Mouse (Mus musculus) limb, embryonic 13.5 days (tissue): Measurements from ENCODE around the gene Gm11437. TPM values are rescaled to one million over a fixed set of nuclear protein-coding genes. Genes with fewer than 3 reads are reported as not detected.

Experiments used
- ATAC-seq: fragments of 200-750 bp; cut with Nextera tagmentation; 2 replicates; pipeline ENCODE4 v1.8.0; 2017; ENCODE audit warnings: low read depth, moderate number of reproducible peaks, moderate TSS enrichment; ENCODE audit not compliant: low FRiP score
- H3K27ac ChIP-seq: fragments of 300-500 bp; sonication (generic); 2 replicates; pipeline ENCODE4 v1.5.1; 2015; ENCODE audit warnings: inconsistent platforms, mild to moderate bottlenecking, moderate library complexity
- H3K27me3 ChIP-seq: fragments of 300-500 bp; sonication (generic); 2 replicates; pipeline ENCODE4 v1.6.1; 2015; ENCODE audit warnings: mild to moderate bottlenecking, inconsistent platforms
- H3K36me3 ChIP-seq: fragments of 300-500 bp; sonication (generic); 2 replicates; pipeline ENCODE4 v1.6.1; 2015; ENCODE audit warnings: inconsistent platforms, mild to moderate bottlenecking, moderate library complexity
- H3K4me1 ChIP-seq: fragments of 300-500 bp; sonication (generic); 2 replicates; pipeline ENCODE4 v1.6.1; 2015; ENCODE audit warnings: inconsistent platforms
- H3K4me2 ChIP-seq: fragments of 300-500 bp; sonication (generic); replicated peaks from 2 replicates; pipeline ENCODE4 v1.6.1; 2015; ENCODE audit warnings: inconsistent platforms, mild to moderate bottlenecking, moderate library complexity
- H3K4me3 ChIP-seq: fragments of 300-500 bp; sonication (generic); 2 replicates; pipeline ENCODE4 v1.5.1; 2015; ENCODE audit warnings: moderate library complexity, mild to moderate bottlenecking, inconsistent platforms
- H3K9ac ChIP-seq: fragments of 300-500 bp; sonication (generic); 2 replicates; pipeline ENCODE4 v1.6.1; 2015; ENCODE audit warnings: mild to moderate bottlenecking, inconsistent platforms
- H3K9me3 ChIP-seq: fragments of 300-500 bp; sonication (generic); 2 replicates; pipeline ENCODE4 v1.6.1; 2016; ENCODE audit warnings: inconsistent platforms
- WGBS: fragments of 180-500 bp; shearing (Covaris S2); methylation state at CpG from one replicate; pipeline ENCODE4 v1.1.7; 2015; 5-methylcytosine and 5-hydroxymethylcytosine counted together
- polyA plus RNA-seq: library from polyadenylated mRNA; unstranded; fragments of >200 nt; fragmentation: Nextera tagmentation; extraction: Ambion mirVana; gene quantifications from 2 replicates; pipeline ENCODE4 v1.2.1, GENCODE M21; 2015

Gm11437 gene
- polyA plus RNA-seq, 1 experiment from 2014 or later, result not detected

DNA sequence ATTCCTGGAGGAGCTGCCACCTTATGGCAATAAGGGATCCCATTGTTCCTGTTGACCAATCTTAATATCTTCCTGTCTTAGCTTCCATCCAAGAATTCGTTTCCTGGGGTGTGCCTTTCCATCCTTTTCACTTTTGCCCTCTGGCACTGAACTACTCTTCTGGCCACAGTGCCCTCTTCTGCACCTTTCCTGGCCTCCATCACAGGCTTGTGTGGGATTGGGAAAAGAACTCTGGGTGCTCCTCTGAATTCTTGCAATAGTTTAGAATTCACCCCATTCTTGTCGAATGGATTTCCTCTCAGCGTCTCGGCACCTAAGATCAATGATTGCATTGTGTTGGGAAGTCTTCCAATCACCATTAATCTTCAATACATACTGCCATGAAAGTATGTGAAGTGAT, 11.3 kb upstream of the Gm11437 start:
- Histone ChIP-seq H3K27ac (no peak overlapping the region), H3K36me3 (no peaks in the 10 kb centered on the region), H3K4me2 (peak overlapping the region; percentile 78), H3K27me3 (no peaks in the 10 kb centered on the region), H3K4me3 (peak overlapping the region; percentile 78), H3K9me3 (no peaks in the 10 kb centered on the region), H3K4me1 (peaks cover 19% of the 10 kb centered on the region), H3K9ac (peak overlapping the region; percentile 84)
- ATAC-seq, result no peak
- WGBS, result 39% methylated on average over 4 of the region's 4 CpGs

DNA sequence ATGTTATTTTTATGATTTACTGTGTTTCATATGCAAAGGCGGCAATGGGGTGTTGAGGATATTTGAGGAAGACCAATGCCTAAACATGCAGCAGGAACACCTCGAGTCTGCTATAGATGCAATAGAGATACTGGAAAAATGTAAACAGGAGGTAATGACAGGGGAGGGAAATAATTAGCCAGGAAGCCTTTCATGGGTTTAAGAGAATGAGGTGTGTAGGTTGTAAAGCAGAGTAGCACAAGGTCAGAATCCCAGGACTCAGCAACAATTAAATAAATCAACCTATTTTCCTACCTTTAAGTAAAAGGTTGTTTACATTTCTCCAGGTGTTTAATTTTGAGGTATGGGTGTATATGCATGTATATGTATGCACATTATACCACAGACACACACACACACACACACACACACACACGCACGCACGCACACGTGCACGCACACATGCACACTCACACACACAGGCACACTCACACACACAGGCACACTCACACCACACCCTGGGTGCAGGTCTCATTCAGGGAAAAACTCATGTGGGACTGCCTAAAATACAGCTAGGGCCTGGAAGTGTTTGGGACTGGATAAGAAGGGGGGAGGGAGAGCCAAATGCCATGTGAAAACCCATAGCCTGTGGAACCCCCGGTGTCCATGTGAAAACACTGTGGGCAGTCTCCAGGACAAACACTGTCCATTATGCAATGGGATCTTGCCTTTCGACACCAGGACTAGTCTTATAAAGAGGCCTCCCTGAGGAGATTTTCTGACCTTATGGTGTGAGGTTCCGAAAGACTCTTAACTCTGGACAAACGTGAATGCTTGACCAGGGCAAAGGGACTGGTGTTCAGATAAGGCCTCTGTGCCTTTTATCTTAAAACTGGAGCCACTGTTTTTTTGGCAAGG, 5.5 kb upstream of the Gm11437 start:
- H3K4me1 ChIP-seq, result no peaks in the 10 kb centered on the region
- H3K27ac ChIP-seq, result no peak overlapping the region
- H3K9me3 ChIP-seq, result no peaks in the 10 kb centered on the region
- no peak overlapping the region for H3K4me2 ChIP-seq
- 71% methylated on average over 11 of the region's 11 CpGs for WGBS
- ATAC-seq, result no peak
- H3K36me3 ChIP-seq, result no peaks in the 10 kb centered on the region
- H3K4me3 ChIP-seq, result no peak overlapping the region
- H3K27me3 ChIP-seq, result no peaks in the 10 kb centered on the region
- no peak overlapping the region for H3K9ac ChIP-seq

DNA sequence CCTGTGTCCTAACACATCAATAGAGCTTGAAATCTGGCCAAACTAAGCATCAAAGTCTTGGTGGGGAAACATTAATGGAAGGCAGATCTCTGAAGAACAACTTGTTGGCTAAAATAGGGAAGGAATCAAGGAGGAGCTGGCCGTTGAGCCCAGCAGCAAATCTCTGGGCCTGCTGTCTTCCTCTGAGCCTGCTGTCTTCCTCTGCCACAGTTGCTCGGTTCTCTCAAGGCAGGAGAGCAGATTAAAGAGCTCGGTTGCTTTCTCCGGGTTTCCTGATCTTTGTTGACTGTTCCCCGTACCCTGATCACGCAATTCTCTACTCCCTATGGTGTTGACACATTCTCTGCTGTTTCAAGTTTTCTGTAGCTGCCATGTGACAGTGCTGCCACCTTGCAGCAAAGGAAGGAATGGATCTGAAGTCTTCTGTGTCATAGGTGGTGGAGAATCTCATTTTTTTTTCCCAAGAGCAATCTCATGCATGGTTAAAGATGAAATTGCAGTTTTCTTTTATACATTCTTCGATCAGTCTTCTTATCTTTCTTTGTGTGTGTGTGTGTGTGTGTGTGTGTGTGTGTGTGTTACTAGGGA, 1.5 kb upstream of the Gm11437 start:
- no peak overlapping the region for H3K9ac ChIP-seq
- ATAC-seq, result no peak
- H3K27me3 ChIP-seq, result no peaks in the 10 kb centered on the region
- H3K27ac ChIP-seq, result no peak overlapping the region
- H3K4me2 ChIP-seq, result no peak overlapping the region; the same call in 1 of the 2 replicates
- H3K4me3 ChIP-seq, result no peak overlapping the region
- H3K9me3 ChIP-seq, result no peaks in the 10 kb centered on the region
- no peaks in the 10 kb centered on the region for H3K36me3 ChIP-seq
- 31% methylated on average over 7 of the region's 7 CpGs for WGBS
- H3K4me1 ChIP-seq, result no peaks in the 10 kb centered on the region

DNA sequence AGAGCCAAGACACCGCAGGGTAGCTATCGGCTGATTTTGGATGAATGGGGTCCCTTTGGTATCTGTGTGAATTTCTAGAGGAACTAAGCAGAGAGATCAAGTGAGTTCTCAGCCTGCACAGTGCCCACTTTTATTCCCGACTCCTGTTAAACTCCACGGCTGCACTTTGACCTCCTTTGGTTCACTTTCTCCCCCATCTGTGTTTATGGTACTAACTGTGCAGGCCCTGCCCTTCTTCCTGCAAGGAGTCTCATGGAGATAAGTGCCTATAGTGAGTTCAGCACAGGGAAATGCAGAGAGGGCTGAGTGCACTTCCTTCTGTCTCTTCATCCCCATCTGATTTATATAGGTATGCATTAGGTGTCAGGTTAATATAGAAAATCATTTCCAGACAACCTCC, 2.7 kb downstream of the Gm11437 start:
- H3K4me3 ChIP-seq, result no peak overlapping the region
- no peak overlapping the region for H3K4me2 ChIP-seq
- no peaks in the 10 kb centered on the region for H3K27me3 ChIP-seq
- 61% methylated on average over 4 of the region's 4 CpGs for WGBS
- no peak overlapping the region for H3K9ac ChIP-seq
- no peak for ATAC-seq
- H3K36me3 ChIP-seq, result no peaks in the 10 kb centered on the region
- H3K4me1 ChIP-seq, result no peaks in the 10 kb centered on the region
- no peaks in the 10 kb centered on the region for H3K9me3 ChIP-seq
- H3K27ac ChIP-seq, result no peak overlapping the region

DNA sequence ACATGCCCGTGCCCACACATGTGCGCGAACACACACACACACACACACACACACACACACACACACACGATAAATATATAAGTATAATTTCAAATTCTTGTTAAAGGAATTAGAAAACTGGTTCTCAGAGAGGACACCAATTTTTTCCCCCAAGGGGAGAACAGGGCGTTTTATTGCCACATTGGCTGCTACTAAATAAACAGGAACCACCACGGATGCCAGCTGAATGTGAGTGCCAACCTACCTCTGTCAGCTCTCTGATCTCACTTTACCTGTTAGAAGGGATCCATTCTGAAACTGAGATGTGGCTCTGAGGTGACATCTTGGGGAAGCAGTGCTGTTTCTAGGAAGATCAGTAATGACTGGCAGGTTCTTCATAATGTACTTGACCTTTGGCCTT, 3.2 kb downstream of the Gm11437 start:
- no peak overlapping the region for H3K4me2 ChIP-seq
- no peaks in the 10 kb centered on the region for H3K4me1 ChIP-seq
- H3K27ac ChIP-seq, result no peak overlapping the region
- ATAC-seq, result no peak
- no peak overlapping the region for H3K4me3 ChIP-seq
- no peaks in the 10 kb centered on the region for H3K36me3 ChIP-seq
- 81% methylated on average over 6 of the region's 6 CpGs for WGBS
- no peaks in the 10 kb centered on the region for H3K27me3 ChIP-seq
- H3K9ac ChIP-seq, result no peak overlapping the region
- H3K9me3 ChIP-seq, result no peaks in the 10 kb centered on the region

DNA sequence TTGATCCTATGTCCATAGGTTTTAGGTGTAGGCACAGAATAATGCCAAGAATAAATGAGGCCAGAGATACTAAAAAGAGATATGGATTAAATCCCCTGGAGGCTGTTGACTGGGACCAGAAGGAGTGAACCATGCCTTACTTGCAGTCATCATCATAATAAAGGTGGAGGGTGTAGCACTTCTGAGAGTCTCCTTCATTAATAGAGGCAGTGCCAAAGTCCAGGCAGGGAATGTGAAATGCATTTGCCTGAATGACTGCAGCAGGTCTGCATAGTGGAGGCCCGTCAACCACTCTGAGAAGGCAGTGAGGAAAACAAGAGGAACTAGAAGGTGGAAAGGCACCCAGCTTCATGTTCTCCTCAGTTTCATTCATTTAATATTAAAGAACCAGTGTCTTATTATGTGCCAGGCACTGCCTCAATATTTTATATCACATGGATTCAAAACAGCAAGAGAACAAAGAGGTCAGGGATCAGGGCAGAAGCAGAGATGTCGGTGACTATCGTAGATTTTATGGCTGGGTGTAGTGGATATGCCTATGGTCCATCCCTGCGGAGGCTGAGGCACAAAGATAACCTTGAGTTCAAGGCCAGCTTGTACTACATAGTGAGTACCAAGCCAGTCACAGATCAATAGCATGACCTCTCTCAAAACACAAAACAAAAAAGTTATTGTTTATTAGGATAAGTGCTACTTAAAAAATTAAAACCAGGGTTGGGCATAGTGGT, 10.6 kb downstream of the Gm11437 start:
- Histone ChIP-seq H3K27me3 (no peaks in the 10 kb centered on the region), H3K4me1 (no peaks in the 10 kb centered on the region), H3K4me2 (no peak overlapping the region), H3K9ac (no peak overlapping the region), H3K36me3 (no peaks in the 10 kb centered on the region), H3K9me3 (no peaks in the 10 kb centered on the region), H3K4me3 (no peak overlapping the region), H3K27ac (no peak overlapping the region)
- no peak for ATAC-seq
- 86% methylated on average over 4 of the region's 4 CpGs for WGBS

DNA sequence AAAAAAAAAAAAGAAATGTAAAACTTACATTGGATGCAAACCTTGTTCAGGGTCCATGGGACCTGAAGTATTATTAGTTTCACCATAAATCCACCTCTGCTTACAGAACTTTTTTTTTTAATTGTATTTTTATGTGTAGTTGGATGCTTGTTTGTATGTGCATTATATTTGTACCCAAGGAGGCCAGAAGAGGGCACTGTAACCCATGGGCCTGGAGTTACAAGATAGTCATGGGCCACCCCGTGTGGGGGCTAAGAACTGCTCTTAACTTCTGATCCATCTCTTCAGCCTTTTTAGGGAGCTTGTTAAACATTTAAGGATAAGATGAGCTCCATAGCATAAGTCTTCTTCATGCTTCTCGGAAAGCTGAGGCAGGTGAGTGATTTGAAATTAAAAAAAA, 16.4 kb downstream of the Gm11437 start:
- no peak overlapping the region for H3K27ac ChIP-seq
- no peak for ATAC-seq

DNA sequence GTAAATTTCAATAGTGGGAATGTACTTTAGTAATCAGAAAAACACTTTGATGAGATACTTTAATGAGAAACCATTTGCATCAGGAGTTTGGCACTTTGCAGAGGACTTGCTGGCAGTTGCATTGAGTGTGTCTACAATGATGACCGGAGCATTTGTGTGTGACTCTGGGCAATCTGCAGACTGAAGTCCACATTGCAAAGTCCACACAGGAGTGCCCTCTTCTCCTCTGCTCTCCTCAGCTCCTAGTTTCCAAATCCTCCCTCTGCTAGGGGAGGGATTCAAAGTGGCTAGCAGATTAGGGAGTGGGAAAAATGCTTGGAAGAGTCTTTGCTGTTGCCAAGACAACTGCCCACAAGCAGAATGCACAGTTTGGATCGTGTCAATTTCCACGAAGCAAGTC, 21.2 kb downstream of the Gm11437 start:
- H3K4me2 ChIP-seq, result no peak overlapping the region
- ATAC-seq, result no peak
- no peaks in the 10 kb centered on the region for H3K36me3 ChIP-seq
- no peak overlapping the region for H3K9ac ChIP-seq
- no peak overlapping the region for H3K27ac ChIP-seq
- no peaks in the 10 kb centered on the region for H3K27me3 ChIP-seq
- H3K4me3 ChIP-seq, result no peak overlapping the region
- H3K4me1 ChIP-seq, result no peaks in the 10 kb centered on the region
- H3K9me3 ChIP-seq, result no peaks in the 10 kb centered on the region
- 70% methylated on average over 3 of the region's 3 CpGs for WGBS

More for the DNA sequence above, 16.4 kb downstream of the Gm11437 start:
- WGBS, result 54% methylated on average over 2 of the region's 2 CpGs
- H3K36me3 ChIP-seq, result no peaks in the 10 kb centered on the region
- H3K4me3 ChIP-seq, result no peak overlapping the region
- H3K9ac ChIP-seq, result no peak overlapping the region
- no peak overlapping the region for H3K4me2 ChIP-seq
- H3K27me3 ChIP-seq, result no peaks in the 10 kb centered on the region
- H3K4me1 ChIP-seq, result no peaks in the 10 kb centered on the region
- H3K9me3 ChIP-seq, result no peaks in the 10 kb centered on the region

DNA sequence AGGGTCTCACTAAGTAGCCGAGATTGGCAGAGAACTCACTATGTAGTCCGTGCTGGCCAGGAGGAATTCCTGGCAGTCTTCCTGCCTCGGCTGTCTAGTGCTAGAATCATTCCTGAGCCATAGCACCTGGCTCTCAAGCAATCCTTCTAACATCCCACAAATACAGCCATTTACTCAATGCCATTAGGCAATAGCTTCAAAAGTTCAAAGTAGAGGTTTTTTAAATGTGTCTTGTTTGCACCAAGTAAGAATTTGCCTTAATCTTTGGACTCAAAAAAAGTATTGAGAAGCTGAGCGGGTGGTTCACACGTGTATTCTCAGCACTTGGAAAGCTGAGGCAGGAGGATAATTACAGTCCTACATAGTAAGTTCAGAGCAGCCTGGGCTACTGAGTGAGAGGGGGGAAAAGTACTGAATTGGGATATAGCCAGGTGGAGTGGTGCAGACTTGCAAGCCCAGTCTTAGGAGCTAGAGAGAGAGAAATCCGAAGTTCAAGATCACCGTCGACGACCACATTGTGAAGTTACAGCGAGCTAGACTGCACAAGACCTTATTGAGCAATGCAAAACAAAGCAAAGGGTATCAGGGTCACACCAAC, 22.0 kb downstream of the Gm11437 start:
- Histone ChIP-seq H3K4me1 (no peaks in the 10 kb centered on the region), H3K36me3 (no peaks in the 10 kb centered on the region), H3K9me3 (no peaks in the 10 kb centered on the region), H3K27ac (no peak overlapping the region), H3K4me3 (no peak overlapping the region), H3K4me2 (no peak overlapping the region), H3K27me3 (no peaks in the 10 kb centered on the region), H3K9ac (no peak overlapping the region)
- WGBS, result 73% methylated on average over 10 of the region's 10 CpGs
- ATAC-seq, result no peak

DNA sequence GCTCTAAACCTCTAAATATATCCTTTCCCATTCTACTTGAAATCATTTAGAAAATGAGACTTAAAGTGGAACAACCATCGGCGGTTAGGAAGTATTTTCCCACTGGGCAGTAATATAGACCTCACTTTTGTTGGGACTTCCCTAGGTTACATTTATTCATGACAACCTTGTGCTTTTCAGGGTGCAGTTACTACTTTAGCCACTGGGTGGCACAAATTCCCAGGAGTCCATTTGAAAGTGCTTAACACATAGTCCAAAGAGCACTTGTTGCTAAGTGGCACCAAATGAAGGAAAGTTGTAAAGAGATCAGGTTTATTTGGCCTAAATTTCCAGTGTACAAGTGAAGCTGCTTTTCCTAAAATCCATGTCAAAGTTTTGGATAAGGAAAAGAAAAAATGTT, 25.5 kb downstream of the Gm11437 start:
- no peak overlapping the region for H3K4me3 ChIP-seq
- WGBS, result 56% methylated on average over 2 of the region's 2 CpGs

DNA sequence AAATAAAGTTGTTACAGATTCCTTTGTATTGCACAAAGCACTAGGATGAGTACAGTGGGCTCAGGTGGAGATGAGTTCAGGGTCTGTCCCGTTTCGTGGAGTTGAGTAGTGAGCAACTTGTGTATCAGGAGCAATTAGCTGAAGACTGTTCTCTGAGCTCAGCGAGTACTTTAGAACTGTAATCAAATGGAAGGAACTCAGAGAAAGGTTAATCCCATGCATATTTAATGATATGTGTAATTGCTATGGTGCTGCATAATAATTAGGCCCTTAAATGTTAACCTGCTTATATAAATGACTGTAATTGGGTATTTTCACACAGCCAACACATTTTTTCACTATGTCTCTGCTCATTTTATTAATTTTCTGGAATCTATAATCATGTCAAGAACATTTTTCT, 30.8 kb downstream of the Gm11437 start:
- WGBS, result 80% methylated on average over 3 of the region's 3 CpGs
- H3K36me3 ChIP-seq, result no peaks in the 10 kb centered on the region
- no peak overlapping the region for H3K4me2 ChIP-seq

More for the DNA sequence above, 25.5 kb downstream of the Gm11437 start:
- H3K27me3 ChIP-seq, result no peaks in the 10 kb centered on the region
- no peak for ATAC-seq
- no peaks in the 10 kb centered on the region for H3K36me3 ChIP-seq
- no peaks in the 10 kb centered on the region for H3K4me1 ChIP-seq
- no peaks in the 10 kb centered on the region for H3K9me3 ChIP-seq
- no peak overlapping the region for H3K27ac ChIP-seq
- no peak overlapping the region for H3K4me2 ChIP-seq
- no peak overlapping the region for H3K9ac ChIP-seq

DNA sequence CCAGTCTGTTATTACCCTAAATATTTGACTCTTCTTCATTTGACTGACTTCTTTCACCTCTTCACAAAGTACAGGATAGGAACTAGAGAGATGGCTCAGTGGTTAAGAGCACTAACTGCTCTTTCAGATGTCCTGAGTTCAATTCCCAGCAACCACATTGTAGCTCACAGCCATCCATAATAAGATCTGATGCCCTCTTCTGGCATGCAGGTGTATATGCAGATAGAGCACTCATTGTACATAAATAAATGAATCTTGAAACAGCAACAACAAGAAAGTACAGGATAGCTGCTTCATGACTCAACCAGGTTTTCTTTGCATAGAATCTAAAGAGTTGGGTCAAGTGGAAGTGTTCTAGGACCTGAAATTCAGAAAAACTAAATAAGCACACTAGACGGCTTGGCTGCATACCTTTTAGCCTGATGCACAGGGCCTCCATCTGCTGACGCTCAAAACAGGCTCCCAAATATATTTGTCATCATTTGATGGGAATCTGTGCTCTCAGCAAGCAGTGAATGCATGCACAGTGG, 32.9 kb downstream of the Gm11437 start:
- ATAC-seq, result no peak
- no peak overlapping the region for H3K9ac ChIP-seq
- no peak overlapping the region for H3K4me2 ChIP-seq
- 94% methylated on average over 2 of the region's 2 CpGs for WGBS
- H3K27ac ChIP-seq, result no peak overlapping the region
- no peak overlapping the region for H3K4me3 ChIP-seq
- H3K9me3 ChIP-seq, result no peaks in the 10 kb centered on the region
- H3K27me3 ChIP-seq, result no peaks in the 10 kb centered on the region
- H3K36me3 ChIP-seq, result no peaks in the 10 kb centered on the region
- peaks cover 8% of the 10 kb centered on the region for H3K4me1 ChIP-seq

More for the DNA sequence above, 30.8 kb downstream of the Gm11437 start:
- Histone ChIP-seq H3K9ac (no peak overlapping the region), H3K27me3 (no peaks in the 10 kb centered on the region), H3K27ac (no peak overlapping the region), H3K4me3 (no peak overlapping the region), H3K4me1 (no peaks in the 10 kb centered on the region), H3K9me3 (no peaks in the 10 kb centered on the region)
- no peak for ATAC-seq
